Mouse (Mus musculus) granulocyte monocyte progenitor cell, adult 5-6 weeks (primary cell): ENCODE results near the gene Nrip3. TPM values are rescaled to one million over a fixed set of nuclear protein-coding genes. Genes with fewer than 3 reads are reported as not detected.

Source experiments
- ATAC-seq: replicated peaks from 2 replicates; pipeline ENCODE4 v1.8.0; 2016; ENCODE audit warnings: mild to moderate bottlenecking, moderate TSS enrichment, inconsistent platforms; ENCODE audit not compliant: poor library complexity, severe bottlenecking
- total RNA-seq, 2 experiments: library from RNA; stranded (forward) in 1 of 2; stranded (reverse) in 1 of 2; fragments of 200-712, 200-1000 nt in 1 of 2; fragments of >200 nt in 1 of 2; fragmentation: Nextera tagmentation in 1 of 2; gene quantifications; 2 replicates each; pipeline ENCODE4 v1.2.3; 2014 to 2017

Gene Nrip3
- not detected in 2 replicates for total RNA-seq (2014; fragmentation: Nextera tagmentation)
- total RNA-seq (2017) = not detected in 2 replicates

- ATAC-seq = peak; percentile 88
Observed at GRCm38 (mm10) chr7:109781470-109782203, at the start of gene Nrip3. Gene Nrip3, minus strand, starts transcription at chr7:109782025.

- ATAC-seq = no peak
Observed at GRCm38 (mm10) chr7:109831376-109831775, 49.6 kb upstream of the Nrip3 start.

- ATAC-seq = no peak
Observed at GRCm38 (mm10) chr7:109826911-109827310, 45.1 kb upstream of the Nrip3 start.

GRCm38 (mm10) chr7:109825293-109825692 lies 43.5 kb upstream of the Nrip3 start:
- no peak for ATAC-seq

- no peak for ATAC-seq
Observed at GRCm38 (mm10) chr7:109818600-109818999, 36.8 kb upstream of the Nrip3 start.

DNA sequence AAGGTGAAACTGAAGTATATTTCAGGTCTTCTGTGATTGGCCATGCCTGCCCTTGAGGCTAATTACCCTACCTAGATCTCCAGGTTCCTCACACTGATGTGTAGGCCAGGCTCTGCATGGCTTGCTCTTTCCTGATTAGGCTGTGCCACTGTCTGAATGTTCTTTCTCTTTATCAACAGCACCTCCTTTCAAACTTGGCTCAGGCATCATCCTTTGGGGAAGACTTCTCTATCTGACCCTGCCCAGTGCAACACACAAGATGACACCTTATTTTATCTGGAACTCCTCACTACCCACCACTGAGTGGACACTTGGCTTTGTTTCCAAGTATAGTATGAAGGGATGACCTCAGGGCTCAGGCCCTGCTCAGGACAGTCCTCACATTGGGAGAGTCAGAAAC lies 36.1 kb upstream of the Nrip3 start:
- ATAC-seq = no peak

- no peak for ATAC-seq
Observed at GRCm38 (mm10) chr7:109813330-109814140, 31.7 kb upstream of the Nrip3 start.

GRCm38 (mm10) chr7:109807616-109808485 lies 26.0 kb upstream of the Nrip3 start:
- ATAC-seq = 0 out of 2 replicates have a peak, but pooled peaks have one; percentile 33

DNA sequence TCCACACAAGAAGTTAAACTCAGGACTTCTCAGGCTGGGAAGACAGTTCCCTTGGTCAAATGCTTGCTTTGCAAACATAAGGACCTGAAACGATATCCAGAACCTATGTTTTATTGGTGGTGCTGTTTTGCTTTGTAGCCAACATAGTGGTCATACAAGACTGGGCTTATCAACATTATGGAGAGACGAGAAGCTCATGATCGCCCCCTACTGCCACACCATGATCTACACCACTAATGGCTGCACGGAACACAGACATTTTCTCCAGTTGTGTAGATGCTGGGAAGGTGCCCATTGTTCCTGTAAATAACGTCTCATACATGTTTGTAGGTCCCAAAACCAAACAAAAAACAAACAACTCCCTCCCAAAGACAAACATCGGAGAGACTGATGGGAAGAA lies 23.0 kb upstream of the Nrip3 start:
- ATAC-seq = peak; percentile 75

GRCm38 (mm10) chr7:109804355-109804754 lies 22.5 kb upstream of the Nrip3 start:
- ATAC-seq = no peak

DNA sequence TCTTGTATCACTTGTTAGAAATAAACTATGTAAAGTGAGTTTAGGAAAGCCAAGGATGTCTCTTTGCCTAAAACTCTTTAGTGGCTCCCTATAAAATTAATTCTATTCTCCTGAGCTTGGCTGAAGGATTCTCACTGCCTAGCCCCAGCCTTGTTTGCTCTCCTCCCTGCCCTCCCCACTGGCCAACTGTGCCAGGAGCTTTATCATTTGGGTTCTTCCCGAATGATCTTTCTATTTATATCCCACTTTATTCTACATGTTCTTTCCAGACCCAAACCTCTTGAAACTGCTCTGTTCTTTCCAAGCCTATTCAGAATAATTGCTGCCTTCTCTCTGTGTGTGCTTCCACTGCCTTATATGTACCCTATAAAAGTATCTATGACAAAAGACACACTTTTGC lies 21.7 kb upstream of the Nrip3 start:
- no peak for ATAC-seq

- no peak for ATAC-seq
Observed at GRCm38 (mm10) chr7:109800626-109801025, 18.8 kb upstream of the Nrip3 start.

DNA sequence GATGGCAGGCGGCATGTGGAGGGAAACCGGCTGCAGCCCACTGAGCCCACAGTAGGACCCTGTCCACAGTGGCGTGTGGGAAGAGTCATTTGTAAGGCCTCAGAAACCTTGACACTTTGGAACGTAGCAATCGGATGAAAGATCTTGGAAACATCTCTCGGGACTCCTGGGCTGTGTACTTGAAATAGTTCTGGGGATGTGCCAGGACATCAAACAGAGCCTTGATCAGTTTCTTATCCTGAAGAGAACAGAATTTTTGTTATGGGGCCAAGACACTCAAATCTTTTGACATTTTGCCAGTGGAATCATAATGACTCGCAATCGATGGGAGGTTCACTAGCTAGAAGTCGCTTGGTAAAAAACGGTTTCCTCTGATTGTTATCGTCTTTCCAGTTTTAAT lies 17.3 kb upstream of the Nrip3 start:
- no peak for ATAC-seq

GRCm38 (mm10) chr7:109795564-109795963 lies 13.7 kb upstream of the Nrip3 start:
- ATAC-seq = no peak

- no peak for ATAC-seq
Observed at GRCm38 (mm10) chr7:109794556-109794955, 12.7 kb upstream of the Nrip3 start.

- ATAC-seq = peak; percentile 78
Observed at GRCm38 (mm10) chr7:109792759-109793158, 10.9 kb upstream of the Nrip3 start.

DNA sequence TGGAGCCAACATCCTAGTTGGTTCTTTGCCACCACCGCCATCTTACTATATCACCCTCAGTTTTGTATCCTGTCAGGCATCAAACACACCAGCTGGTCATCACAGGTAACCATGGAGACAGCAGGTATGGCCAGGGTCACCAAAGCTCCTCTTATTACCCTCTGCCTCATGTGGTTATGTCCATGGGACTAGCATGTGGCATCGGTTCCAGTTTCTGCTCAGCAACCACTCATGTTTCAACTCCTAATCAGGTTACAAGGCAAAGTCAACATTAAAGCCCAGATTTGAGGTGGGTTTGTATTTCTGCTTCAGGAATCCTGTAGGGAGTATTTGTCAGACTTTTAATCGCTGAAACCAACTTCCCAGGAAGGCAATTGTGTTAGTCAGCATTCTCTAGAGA lies 9.0 kb upstream of the Nrip3 start:
- no peak for ATAC-seq

- ATAC-seq = no peak
Observed at GRCm38 (mm10) chr7:109787860-109788259, 6.0 kb upstream of the Nrip3 start.

DNA sequence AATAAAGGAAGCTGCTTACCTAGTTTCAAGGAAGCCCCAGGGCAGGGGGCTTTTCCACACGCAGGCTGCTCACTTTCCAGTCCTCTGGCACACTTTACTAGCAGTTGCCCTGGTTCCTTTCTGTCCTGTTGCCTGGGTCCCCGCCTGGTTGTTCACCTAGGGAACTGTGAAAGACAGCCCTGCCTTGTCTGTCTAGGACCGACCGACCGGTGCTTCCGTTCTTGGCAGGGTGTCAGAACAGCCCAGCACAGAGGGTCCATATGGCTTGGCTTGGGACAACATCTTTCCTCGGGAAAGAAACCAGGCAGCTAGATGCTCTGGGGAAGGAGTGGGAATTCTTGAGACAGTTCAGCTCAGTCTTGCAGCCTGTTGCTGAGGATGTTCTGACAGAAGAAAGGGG lies 1.5 kb upstream of the Nrip3 start:
- no peak for ATAC-seq

- ATAC-seq = peak; percentile 54
Observed at GRCm38 (mm10) chr7:109781087-109781469, 747 bp downstream of the Nrip3 start.

DNA sequence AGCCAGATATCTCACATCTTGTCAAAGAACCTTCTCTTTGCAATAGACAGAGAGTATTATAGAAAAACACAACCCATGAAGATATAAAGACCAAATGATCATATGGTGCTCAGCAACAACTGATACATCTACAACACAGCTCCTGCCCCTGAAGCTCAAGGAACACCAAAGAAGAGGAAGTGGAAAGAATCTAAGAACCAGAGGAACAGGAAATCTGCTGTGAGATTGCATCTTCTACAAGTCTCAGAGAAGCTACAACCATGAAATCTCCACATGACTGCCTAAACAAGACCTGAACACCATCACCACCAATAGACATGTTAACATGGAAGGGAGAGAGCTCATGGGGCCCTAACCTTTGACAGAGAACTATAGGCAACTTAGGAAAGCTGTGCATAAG lies 9.6 kb downstream of the Nrip3 start:
- ATAC-seq = no peak; the same call in 1 of the 2 replicates
